Mouse (Mus musculus) large intestine, adult 2 months (tissue): Measurements from ENCODE around the gene Stxbp6. TPM values are rescaled to one million over a fixed set of nuclear protein-coding genes. Genes with fewer than 3 reads are reported as not detected.
A peak's percentile ranks its signal among the peaks of the same experiment; 100 is the strongest.
"Not testable (repeated sequence)": the region's sequence is repeated elsewhere in the genome, so short reads cannot be mapped to it uniquely, and the experiment has no call there.

Experiments used
- DNase-seq: peaks from one replicate; pipeline ENCODE4 v3.0.0-alpha.2; 2012; ENCODE audit warnings: low read depth, low spot score
- WGBS: fragments of 180-500 bp; shearing (Covaris S2); methylation state at CpG from one replicate; pipeline ENCODE4 v1.1.7; 2018; 5-methylcytosine and 5-hydroxymethylcytosine counted together
- polyA plus RNA-seq: library from polyadenylated mRNA; depleted of rRNA; stranded (reverse); fragments of >200 nt; gene quantifications from 2 replicates; pipeline ENCODE4 v1.2.3, GENCODE M21; 2012; rRNA removed

The Stxbp6 gene
- 5.7 and 11.2 TPM in 2 replicates for polyA plus RNA-seq

DNA sequence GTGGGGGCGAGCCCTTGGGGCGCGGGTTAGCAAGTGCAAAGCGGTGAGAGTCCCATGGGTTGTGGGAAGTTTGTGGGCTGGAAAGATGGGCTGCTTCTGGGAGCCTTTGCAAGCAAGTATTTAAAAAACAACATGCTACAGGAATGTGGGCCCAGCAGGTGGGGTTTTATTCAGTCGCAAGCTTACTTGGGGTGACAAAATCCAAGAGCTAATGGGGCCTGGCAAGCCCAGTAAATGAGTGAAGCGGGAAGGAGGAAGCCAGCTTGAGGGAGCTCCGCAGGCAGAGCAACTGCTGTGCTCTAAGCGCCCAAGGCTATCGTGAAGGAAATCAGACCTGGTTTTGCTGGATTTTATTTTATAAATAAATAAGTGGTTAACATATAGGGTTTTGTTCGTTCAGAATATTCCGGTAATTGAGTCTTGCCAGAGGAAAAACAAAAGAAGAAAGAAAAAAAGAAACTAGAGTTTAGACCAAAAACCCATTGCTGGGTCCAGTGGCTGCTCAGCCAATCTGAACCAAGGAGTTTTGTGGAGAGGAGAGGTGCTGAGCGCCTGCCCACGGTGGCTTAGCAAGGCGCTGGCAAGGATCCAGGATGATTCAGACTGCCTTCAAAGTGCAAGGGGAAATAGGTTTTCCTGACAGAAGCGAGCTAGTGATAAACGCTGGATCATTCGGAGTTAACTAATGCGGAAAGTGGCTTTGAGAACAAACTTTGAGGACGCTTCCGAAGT, at the start of gene Stxbp6:
Stxbp6 (minus strand) TSS at position 99 of the 732 bp plus-strand sequence.
- WGBS: under 1% methylated on average over 20 of the region's 20 CpGs
- peak; percentile 94 for DNase-seq

DNA sequence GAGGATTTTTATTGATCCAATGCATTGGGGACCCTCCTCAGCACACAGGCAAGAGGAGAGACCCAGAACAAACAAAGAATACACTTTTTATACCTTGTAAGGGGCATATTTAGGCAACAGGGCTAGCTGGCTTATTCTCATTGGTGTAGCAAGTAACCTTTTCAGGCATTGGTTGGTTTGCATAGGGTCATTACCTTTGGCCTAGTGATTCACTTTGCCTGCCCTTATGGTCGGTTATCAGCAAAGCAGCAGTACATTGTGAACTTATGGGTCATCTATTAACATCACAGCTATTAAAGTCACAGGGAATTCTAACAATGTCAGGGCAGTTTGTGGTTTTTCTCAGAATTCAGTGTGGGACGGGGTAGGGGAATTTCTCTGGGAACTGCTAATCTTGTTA, 28.4 kb upstream of the Stxbp6 start:
- 56% methylated on average over 2 of the region's 2 CpGs for WGBS
- DNase-seq: not testable (repeated sequence)

DNA sequence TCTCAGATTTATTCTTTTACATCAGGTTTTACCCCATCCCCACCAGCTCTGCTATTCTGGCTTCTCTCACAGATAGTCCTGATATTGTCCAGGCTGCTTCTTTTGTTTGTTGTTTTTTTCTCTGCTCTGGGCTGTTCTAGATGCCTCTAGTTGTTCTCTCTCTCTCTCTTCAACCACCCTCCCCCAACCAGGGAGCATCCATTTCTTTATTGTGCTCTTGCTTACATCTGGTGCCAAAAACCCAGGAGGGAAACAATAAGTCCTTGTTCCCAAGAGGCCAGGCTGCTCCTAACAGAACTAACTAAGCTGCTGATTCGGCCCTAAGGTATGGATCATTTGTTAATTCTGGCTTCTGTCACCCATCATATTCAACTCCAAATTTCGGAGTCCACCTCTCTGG, 19.2 kb upstream of the Stxbp6 start:
- DNase-seq: no peak
- 29% methylated on average over 2 of the region's 2 CpGs for WGBS

DNA sequence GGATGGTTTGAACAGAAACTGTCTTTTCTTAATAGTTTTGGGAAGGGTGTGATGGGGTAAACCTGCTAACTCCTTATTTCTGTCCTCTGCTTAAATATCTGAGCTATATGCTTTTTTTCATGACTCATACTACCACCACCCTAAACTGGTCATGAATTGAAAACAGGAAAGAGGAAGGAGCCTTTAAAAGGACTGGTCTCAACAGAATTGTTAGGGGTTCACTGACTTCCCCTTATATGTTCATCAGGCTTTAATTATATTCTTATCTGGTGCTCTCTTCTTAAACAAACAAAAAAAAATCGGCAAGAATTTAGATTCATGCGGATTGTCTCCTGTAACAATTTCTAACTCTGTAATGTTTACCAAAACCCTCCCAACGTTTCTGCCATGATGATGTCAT, 17.9 kb upstream of the Stxbp6 start:
- DNase-seq: no peak
- 27% methylated on average over 3 of the region's 3 CpGs for WGBS

DNA sequence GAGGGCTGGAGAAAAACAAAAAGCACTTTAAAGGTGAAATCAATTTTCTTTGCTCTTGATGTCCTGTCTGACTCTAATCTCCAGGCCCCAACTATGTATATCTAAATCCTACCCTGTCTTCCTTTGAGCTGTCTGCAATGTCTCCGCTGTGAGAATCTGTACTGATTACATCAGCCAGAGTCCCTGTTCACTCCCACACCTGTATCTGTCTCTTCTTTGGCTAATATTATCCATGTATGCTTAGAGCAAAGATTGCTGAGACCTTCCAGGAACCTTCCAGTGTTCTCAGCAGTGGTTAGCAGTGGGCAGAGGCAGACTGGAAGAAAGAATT, 8.6 kb upstream of the Stxbp6 start:
- 81% methylated on average over 1 of the region's 1 CpGs for WGBS
- DNase-seq: no peak

GRCm38 (mm10) chr12:45082379-45083144, 8.1 kb upstream of the Stxbp6 start:
- no peak for DNase-seq
- WGBS: 84% methylated on average over 4 of the region's 4 CpGs

- no peak for DNase-seq
- WGBS: 36% methylated on average over 1 of the region's 1 CpGs
These were observed 7.1 kb upstream of the Stxbp6 start for GRCm38 (mm10) chr12:45081617-45082016.

DNA sequence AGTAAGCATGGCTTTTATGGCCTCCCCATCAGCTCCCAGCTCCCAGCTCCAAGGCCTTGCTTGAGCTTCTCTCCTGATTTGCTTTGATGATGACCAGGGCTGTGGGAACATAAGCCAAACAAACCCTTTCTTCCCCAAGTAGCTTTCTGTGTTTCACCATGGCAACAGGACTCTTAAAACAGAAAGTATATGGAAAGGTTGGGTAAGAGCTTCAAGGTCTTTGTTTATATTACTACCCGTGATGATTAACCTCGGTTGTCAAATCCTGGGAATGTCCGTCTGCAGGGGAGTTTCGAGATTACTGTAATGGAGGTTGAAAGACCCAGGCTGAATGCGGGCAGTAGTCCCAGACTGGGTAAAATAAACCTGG, 6.2 kb upstream of the Stxbp6 start:
- WGBS: 21% methylated on average over 5 of the region's 5 CpGs
- DNase-seq: no peak

DNA sequence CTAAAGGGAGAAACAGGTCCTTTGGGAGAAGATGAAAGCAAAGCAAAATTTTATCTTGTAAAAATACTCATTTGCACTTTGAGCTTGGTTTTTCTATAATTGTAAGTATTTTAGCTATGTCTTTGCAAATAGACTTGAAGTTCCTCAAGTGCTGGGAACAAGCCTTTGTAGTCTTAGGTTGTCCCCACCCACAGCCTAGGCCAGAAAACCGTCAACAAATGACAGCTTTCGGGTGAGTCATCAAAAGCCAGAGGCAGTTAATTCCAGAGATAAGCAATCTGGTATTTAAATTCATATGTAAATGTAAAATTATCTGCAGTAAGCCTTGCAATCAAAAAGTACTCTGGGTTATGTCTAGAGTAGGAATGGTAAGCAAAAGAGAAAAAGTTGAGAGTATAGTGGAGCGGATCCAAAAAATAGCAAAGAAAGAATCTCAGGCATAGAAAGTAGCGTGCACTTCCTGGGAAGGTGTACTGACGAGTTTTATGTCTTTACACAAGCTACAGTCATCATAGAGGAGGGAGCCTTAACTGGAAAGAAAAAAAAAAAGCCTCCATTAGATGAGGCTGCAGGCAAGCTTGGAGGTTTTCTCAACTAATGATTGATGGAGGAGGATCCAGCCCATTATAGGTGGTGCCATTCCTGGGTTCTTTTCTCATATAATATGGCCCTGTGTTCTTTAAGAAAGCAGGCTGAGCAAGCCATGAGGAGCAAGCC, 5.7 kb upstream of the Stxbp6 start:
- 33% methylated on average over 5 of the region's 5 CpGs for WGBS
- no peak for DNase-seq

DNA sequence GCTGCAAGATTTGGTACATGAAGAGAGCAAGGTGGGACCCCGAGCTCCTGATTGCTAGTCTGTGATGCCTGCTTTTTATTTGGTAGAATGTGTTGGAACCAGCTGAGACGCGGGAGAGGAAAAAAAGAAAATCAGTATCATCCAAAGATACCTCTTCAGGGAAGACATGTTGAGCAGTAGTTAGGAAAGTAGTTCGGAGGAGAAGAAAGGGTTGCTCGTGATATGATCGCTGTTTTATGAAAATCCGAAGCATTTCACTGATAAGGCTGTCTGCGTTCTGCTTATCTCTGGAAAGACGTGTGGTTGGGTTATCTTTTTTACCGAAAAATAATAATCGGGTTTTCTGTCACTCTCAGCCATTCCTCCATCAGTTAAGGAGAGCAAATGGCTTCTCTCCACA, 1.1 kb upstream of the Stxbp6 start:
- no peak for DNase-seq
- WGBS: 69% methylated on average over 11 of the region's 11 CpGs

- no peak for DNase-seq
- under 1% methylated on average over 62 of the region's 62 CpGs for WGBS
These were observed 387 bp downstream of the Stxbp6 start for GRCm38 (mm10) chr12:45074042-45074601.

DNA sequence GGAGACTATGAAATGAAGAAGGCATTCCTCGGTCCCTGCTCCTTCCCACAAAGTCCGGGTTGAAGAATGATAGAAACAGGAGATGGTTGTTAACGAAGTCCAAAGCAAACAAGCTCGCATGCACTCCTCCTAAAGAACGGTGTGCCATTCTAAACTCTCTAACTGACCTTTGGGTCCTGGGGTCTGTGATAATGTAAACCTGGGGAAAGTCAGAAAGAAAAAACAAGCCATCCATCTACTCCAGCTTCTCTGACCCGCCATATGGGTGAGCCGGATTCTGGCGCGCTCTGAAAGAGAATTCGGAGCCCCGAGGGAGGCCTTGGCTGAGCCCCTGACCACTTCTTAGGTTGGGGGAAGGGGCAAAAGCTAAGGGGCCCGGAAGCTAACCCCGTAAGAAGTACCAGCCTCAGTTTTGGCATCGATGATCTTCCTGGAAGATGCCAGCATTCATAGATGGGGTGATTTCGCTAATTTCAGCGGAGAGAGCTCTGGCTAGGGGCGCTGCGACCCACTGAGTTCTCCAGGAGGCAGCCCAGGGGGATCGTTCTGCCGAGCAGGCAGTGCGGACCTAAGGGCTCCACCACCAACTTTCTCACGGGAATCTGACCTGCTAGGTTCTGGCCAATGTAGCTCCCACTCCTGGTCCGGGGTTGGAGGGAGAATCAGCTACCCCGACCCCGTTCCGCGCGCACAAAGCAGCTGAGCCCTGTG, 1.0 kb downstream of the Stxbp6 start:
- no peak for DNase-seq
- 2% methylated on average over 28 of the region's 28 CpGs for WGBS

GRCm38 (mm10) chr12:45072185-45072584, 2.3 kb downstream of the Stxbp6 start:
- DNase-seq: no peak

GRCm38 (mm10) chr12:45070186-45070585, 4.3 kb downstream of the Stxbp6 start:
- DNase-seq: peak; percentile 80

More at GRCm38 (mm10) chr12:45072185-45072584, 2.3 kb downstream of the Stxbp6 start:
- WGBS: 47% methylated on average over 3 of the region's 3 CpGs

DNA sequence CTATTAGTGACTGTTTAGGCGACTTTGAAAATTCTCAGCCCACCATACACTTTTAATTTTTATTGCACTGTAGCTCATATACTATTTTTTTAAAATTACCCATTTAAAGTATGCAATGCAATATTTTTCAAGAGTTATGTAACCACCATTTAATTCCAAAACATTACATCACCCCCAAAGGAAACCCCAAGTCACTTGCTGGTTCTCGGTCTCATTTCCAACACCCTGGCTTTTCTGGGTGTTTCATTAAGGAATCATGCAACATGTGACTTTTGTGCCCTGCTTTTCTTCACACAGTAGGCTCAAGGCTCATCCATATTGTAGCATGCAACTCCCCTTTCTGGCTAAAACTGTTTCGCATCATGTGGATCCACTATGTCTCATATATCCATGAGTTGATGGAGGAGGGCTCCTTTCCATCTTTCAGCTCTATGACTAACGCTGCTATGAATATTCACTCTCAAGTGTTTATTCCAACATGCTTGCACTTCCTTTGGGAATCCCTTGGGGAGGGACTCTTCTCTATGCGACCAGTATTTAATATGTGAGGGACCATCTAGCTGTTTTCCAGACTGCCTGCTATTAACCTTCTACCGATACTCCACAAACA, 6.3 kb downstream of the Stxbp6 start:
- WGBS: 78% methylated on average over 6 of the region's 6 CpGs
- no peak for DNase-seq

More at GRCm38 (mm10) chr12:45070186-45070585, 4.3 kb downstream of the Stxbp6 start:
- 23% methylated on average over 9 of the region's 9 CpGs for WGBS

GRCm38 (mm10) chr12:45067686-45068085, 6.8 kb downstream of the Stxbp6 start:
- 12% methylated on average over 3 of the region's 3 CpGs for WGBS
- no peak for DNase-seq

- WGBS: 10% methylated on average over 11 of the region's 11 CpGs
- no peak for DNase-seq
These were observed 7.3 kb downstream of the Stxbp6 start for GRCm38 (mm10) chr12:45067047-45067685.

DNA sequence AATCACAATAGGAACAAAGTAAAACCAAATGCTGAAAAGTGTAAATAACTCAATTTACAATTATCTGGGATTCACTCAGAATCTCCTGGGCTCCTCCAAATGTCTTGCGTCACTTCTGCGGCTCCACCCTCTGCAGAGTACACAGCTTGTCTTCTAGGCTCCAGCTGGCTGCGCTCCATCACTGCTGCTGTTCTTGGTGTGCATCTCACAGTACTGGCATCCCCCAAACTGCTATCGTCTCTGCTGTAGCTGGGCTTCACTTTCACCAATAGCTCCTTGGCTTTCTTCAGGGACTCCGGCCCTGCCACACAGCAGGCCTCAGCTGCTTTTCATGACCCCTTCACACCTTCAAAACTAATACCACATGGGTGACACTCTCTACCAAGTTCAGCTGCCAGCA, 10.9 kb downstream of the Stxbp6 start:
- no peak for DNase-seq

GRCm38 (mm10) chr12:45061336-45061735, 13.2 kb downstream of the Stxbp6 start:
- WGBS: 45% methylated on average over 5 of the region's 5 CpGs
- DNase-seq: no peak

More for the DNA sequence above, 10.9 kb downstream of the Stxbp6 start:
- WGBS: 80% methylated on average over 5 of the region's 5 CpGs
